Comparison of ENCODE assay signal across 23 mouse cellular contexts in genomic region chr10:20164810-20165209, GRCm38 (mm10).
"Had no signal": no experiment of that assay in that cellular context is flagged by ENCODE, and none has a peak within 500 bp of the region (broad histone marks: within the 10 kb centered on the region; RNA-seq: fewer than 3 reads in every experiment).

No protein-coding gene starts in this region.

- ATAC-seq: forebrain, postnatal 0 days; hindbrain, postnatal 0 days; liver, embryonic 12.5 days had no signal

- H3K4me1 ChIP-seq: hindbrain, embryonic 15.5 days had no signal

- DNase-seq: forebrain, postnatal 0 days; gastrocnemius, postnatal 10 days; gastrocnemius, postnatal 25 days; heart, adult 11 months; heart, adult 2 months; heart, postnatal 14 days; heart, postnatal 36 days; kidney, adult 18-20 months; kidney, adult 8-10 months; kidney, postnatal 10 days; kidney, postnatal 25 days; kidney, postnatal 4 days had no signal

- H3K27me3 ChIP-seq: heart, embryonic 15.5 days; hindbrain, embryonic 15.5 days; liver, embryonic 12.5 days had no signal

- H3K9me3 ChIP-seq: heart, embryonic 13.5 days; heart, embryonic 15.5 days; hindbrain, embryonic 13.5 days; hindbrain, embryonic 15.5 days; limb, embryonic 10.5 days; limb, embryonic 12.5 days; liver, embryonic 12.5 days had no signal

- H3K27ac ChIP-seq: heart, adult 2 months; heart, embryonic 13.5 days; heart, embryonic 15.5 days; hindbrain, embryonic 13.5 days; hindbrain, embryonic 15.5 days; hindbrain, postnatal 0 days; layer of hippocampus, adult 2 months; left cerebral cortex, adult 2 months; limb, embryonic 10.5 days; limb, embryonic 12.5 days; liver, embryonic 12.5 days had no signal

- H3K9ac ChIP-seq: forebrain, postnatal 0 days; heart, embryonic 13.5 days; heart, embryonic 15.5 days; hindbrain, embryonic 13.5 days; hindbrain, embryonic 15.5 days; limb, embryonic 12.5 days; liver, embryonic 12.5 days had no signal

- H3K36me3 ChIP-seq: heart, embryonic 13.5 days; heart, embryonic 15.5 days; hindbrain, embryonic 13.5 days; hindbrain, embryonic 15.5 days; limb, embryonic 10.5 days; limb, embryonic 12.5 days; liver, embryonic 12.5 days had no signal

- H3K4me2 ChIP-seq: heart, embryonic 11.5 days; heart, embryonic 13.5 days; heart, embryonic 15.5 days; hindbrain, embryonic 13.5 days; hindbrain, embryonic 15.5 days; limb, embryonic 12.5 days; liver, embryonic 12.5 days had no signal

- H3K4me3 ChIP-seq: heart, adult 2 months; heart, embryonic 13.5 days; heart, embryonic 15.5 days; hindbrain, embryonic 13.5 days; hindbrain, embryonic 15.5 days; layer of hippocampus, adult 2 months; left cerebral cortex, adult 2 months; limb, embryonic 10.5 days; limb, embryonic 12.5 days; liver, embryonic 12.5 days had no signal
